Mouse (Mus musculus): ENCODE measurements at regions not wholly inside any gene's neighbourhood (a gene's known extent, or its start where the extent isn't known, plus 50 kb on each side); places are given as distances from the start of the nearest gene placed in this dataset.
"Not testable (repeated sequence)": the region's sequence is repeated elsewhere in the genome, so short reads cannot be mapped to it uniquely, and the experiment has no call there.

DNA sequence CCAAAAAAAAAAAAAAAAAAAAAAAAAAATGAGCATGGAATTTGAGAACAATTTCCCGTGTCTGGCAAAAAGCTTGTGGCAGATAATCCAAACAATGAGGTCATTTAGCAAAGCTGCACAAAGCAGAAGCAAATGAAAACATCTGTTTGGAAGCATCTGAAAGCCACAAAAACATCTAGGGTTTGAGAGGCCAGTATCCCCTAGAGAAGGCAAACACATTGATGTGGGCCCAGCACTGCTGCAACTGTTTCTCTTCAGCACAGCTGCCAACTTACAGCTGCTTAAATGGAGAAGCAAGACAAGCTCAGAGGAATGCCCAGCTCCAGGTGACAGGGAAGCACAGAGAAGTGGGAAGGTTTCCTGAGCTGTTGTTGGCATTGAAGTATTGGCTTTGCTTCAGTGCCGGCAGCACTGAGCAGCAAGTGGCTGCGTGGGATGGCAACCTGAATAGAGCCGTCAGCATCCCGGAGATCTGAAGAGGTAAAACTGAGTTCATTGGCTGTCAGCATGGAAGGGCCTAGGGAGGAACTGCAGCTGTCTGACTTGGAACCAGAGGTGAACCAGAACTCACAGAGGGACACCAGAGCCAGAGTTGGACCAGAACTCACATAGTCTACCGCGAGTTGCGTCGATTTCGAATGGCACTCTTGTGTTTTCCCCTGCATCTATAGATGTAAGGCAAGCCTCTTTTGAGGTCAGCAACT lies 193.8 kb upstream of the Gm17728 start:
- DNase-seq (ENCODE audit: low spot score in 2 of 2) = peak; percentile 34 to 42
- intact Hi-C loops (cut with DNase I) = no loop called here

- intact Hi-C loops (cut with DNase I) = no loop called here
- DNase-seq (ENCODE audit: low spot score in 2 of 2) = peak; percentile 30 to 52
These were observed 186.7 kb upstream of the Gm17728 start for GRCm38 (mm10) chr17:9235141-9235571.

- DNase-seq (ENCODE audit: low spot score in 2 of 2) = no peak
- intact Hi-C loops (cut with DNase I) = loop anchor here (10.0 kb wide), 1 partner anchor 84 kb away; no protein-coding TSS in a partner anchor
These were observed 163.2 kb upstream of the Gm17728 start for GRCm38 (mm10) chr17:9258646-9259170.

- intact Hi-C loops (cut with DNase I) = no loop called here
- no peak for DNase-seq (ENCODE audit: low spot score in 2 of 2)
These were observed 153.1 kb upstream of the Gm17728 start for GRCm38 (mm10) chr17:9268776-9269175.

- DNase-seq (ENCODE audit: low spot score in 2 of 2); intact Hi-C loops (cut with DNase I): not testable (repeated sequence)
These were observed 143.8 kb upstream of the Gm17728 start for GRCm38 (mm10) chr17:9278046-9278445.

DNA sequence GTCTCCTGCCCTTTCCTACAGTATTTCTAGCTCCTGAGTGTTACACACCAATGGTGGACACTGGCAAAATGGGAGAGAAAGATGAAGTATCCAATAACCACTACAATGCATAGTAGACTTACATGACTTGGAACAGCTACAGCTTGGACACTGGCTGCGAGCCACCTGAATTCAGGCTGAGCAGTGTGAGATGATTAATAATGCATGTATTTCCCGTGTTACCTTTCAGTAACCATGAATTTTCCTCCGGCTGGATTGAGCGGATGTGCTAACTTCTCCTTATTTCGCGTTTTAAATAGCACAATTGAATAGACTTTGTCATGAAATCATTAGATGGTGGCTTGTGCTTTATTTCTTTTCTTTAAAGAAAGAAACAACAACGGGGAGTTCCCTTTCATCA lies 142.4 kb upstream of the Gm17728 start:
- no peak for DNase-seq (ENCODE audit: low spot score in 2 of 2)
- intact Hi-C loops (cut with DNase I) = no loop called here

DNA sequence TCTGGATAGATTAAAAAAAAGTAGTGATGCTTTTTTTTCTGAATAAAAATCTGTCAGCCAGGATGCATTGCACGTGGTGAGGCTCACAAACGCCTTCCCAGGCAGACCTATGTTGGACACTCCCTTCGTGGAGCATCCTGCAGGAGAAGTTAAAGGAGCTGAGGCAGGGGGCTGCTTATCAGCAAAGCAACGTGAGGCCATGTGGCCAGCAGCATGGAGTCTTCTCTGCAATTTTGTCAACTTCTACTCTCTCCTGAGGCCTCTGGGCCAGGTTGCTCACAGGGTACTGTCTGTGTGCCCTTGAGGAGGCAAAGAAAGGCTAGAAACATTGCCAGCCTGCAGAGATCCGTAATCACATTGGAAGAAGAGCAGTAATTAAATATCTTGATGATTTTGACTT lies 140.0 kb upstream of the Gm17728 start:
- intact Hi-C loops (cut with DNase I) = no loop called here
- no peak for DNase-seq (ENCODE audit: low spot score in 2 of 2)

GRCm38 (mm10) chr17:9282333-9283176 lies 139.3 kb upstream of the Gm17728 start:
- no peak for DNase-seq (ENCODE audit: low spot score in 2 of 2)
- intact Hi-C loops (cut with DNase I) = no loop called here

GRCm38 (mm10) chr17:9286431-9286830 lies 135.4 kb upstream of the Gm17728 start:
- intact Hi-C loops (cut with DNase I) = no loop called here
- DNase-seq (ENCODE audit: low spot score in 2 of 2) = no peak

DNA sequence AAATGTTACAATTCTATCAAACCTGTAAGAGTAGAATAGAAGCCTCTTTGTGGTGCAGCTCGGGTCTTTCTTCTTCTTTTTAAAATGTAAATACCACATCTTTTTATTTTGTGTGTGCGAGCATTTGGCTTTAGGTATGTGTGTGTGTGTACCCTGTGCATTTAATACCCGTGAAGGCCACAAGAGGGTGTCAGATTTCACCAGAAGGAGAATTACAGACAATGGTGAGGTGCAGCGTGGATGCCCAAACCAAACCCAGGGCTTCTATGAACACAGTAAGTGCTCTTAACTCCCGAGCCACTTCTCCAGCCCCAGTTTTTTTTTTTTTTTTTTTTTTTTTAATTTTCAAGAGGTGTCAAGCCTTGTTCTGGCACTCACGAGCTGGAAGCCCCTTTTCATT lies 135.0 kb upstream of the Gm17728 start:
- DNase-seq (ENCODE audit: low spot score in 2 of 2) = no peak
- intact Hi-C loops (cut with DNase I) = no loop called here

DNA sequence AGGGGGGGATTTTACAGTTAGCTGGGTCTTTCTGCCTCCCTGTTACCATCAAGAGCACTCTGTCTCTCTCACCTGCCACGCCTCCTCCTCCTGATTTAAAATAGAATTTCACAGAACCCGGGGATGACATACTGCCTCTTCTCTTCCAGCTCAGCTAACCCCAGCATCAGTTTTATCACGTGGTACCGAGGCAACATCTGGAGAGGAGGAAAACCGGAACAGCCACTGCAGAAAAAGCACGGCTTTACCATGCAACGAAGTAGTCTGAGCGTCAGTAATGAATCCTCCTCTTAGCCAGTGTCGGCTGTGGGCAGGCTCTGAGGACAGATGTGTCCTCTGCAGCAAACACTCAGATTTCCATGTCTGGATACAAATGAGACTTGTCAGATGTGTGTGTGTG lies 134.2 kb upstream of the Gm17728 start:
- intact Hi-C loops (cut with DNase I) = no loop called here
- peak; percentile 8 to 9 for DNase-seq (ENCODE audit: low spot score in 2 of 2)

GRCm38 (mm10) chr17:9291601-9292000 lies 130.3 kb upstream of the Gm17728 start:
- intact Hi-C loops (cut with DNase I) = loop anchor here (10.0 kb wide), 1 partner anchor 1023 kb away; the partner anchor contains the start of gene Qk
- no peak for DNase-seq (ENCODE audit: low spot score in 2 of 2)

- peak; percentile 36 to 51 for DNase-seq (ENCODE audit: low spot score in 2 of 2)
- intact Hi-C loops (cut with DNase I) = loop anchor here (10.0 kb wide), 1 partner anchor 1023 kb away; the partner anchor contains the start of gene Qk
These were observed 129.6 kb upstream of the Gm17728 start for GRCm38 (mm10) chr17:9292296-9292695.

DNA sequence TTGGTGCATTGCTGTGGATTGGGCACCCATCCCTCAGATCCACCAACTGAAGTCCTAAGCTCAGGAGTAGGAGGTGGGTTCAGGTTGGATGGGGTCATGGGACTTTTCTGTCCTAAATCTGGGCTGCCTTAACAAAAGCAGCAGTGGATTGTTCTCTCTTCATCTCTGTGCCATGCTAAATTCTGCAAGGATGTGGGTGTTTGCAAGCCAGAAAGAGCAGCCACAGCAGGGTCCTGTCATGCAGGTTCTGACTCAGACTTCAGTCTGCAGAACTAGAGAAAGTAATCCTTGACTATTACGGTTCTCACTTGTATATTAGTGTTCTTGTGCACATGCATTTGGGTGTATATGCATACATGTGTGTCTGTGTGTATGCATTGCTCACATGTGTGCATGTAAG lies 125.5 kb upstream of the Gm17728 start:
- peak; percentile 16 to 17 for DNase-seq (ENCODE audit: low spot score in 2 of 2)
- intact Hi-C loops (cut with DNase I) = loop anchor here (10.0 kb wide), 1 partner anchor 1018 kb away; the partner anchor contains the start of gene Qk

GRCm38 (mm10) chr17:9298231-9298630 lies 123.6 kb upstream of the Gm17728 start:
- no peak for DNase-seq (ENCODE audit: low spot score in 2 of 2)
- intact Hi-C loops (cut with DNase I) = loop anchor here (10.0 kb wide), 1 partner anchor 1017 kb away; the partner anchor contains the start of gene Qk

DNA sequence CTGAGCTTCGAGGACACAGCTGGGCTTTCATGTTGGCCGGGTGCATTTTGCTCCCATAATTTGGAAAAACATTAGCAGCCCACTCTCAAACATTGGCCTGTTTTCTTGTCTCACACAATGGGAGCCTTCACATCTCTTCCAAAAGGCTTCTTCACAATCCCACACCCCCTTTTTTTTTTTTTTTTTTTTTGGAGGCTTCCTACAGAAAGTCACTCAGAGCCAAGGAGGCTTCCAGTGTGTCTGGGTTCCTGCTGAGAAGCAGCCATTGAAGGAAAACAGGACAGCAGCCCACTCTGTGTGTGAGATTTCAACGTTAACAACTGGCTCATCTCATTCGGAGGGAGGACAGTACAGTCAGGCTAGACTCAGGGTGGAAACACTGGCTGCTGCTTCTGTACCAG lies 120.8 kb upstream of the Gm17728 start:
- DNase-seq (ENCODE audit: low spot score in 2 of 2) = peak; percentile 38 to 55
- intact Hi-C loops (cut with DNase I) = no loop called here

DNA sequence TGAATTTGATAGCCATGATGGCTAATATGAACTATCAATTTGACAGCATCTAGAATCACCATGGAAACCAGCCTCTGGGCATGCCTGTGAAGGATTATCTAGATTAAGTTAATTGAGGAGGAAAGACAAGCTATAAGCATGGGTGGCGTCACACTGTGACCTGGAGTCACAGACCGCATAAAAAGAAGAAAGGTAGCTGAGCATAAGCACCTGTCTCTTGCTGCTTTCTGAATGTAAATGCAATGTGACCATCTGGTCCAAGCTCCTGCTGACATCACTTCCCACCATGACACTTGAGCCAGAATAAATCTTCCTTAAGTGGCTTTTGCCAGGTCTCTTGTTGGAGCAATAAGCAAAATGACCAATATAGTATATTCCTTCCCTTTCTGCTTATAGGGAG lies 113.4 kb upstream of the Gm17728 start:
- intact Hi-C loops (cut with DNase I) = no loop called here
- DNase-seq (ENCODE audit: low spot score in 2 of 2) = no peak

GRCm38 (mm10) chr17:9322772-9323171 lies 99.1 kb upstream of the Gm17728 start:
- no peak for DNase-seq (ENCODE audit: low spot score in 2 of 2)
- intact Hi-C loops (cut with DNase I) = no loop called here

DNA sequence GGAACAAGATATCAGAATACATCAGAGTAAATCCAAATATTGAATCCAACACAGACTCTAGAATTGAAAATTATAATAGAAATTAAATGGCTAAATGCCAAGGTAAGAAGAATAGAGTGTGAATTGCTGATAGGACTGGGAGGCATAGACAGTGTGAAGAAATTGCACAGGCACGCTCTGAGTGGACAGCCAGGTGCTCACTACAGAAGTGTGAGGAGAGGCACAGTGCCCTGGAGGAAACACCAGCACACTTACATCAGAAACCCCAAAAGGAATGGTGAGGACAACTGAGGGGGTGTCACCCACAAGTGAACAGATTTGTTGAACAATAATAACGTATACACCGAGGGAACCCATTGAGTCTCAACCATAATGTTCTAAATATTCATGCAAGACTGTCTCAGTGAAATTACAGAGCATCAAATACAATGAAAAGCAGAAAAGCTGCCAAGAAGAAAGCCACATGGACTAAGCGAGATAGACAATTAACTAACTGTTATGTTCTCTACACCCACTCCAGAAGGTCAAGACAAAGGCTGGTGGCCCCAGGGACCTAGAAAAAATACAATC lies 92.9 kb upstream of the Gm17728 start:
- intact Hi-C loops (cut with DNase I) = no loop called here
- DNase-seq (ENCODE audit: low spot score in 2 of 2) = no peak

DNA sequence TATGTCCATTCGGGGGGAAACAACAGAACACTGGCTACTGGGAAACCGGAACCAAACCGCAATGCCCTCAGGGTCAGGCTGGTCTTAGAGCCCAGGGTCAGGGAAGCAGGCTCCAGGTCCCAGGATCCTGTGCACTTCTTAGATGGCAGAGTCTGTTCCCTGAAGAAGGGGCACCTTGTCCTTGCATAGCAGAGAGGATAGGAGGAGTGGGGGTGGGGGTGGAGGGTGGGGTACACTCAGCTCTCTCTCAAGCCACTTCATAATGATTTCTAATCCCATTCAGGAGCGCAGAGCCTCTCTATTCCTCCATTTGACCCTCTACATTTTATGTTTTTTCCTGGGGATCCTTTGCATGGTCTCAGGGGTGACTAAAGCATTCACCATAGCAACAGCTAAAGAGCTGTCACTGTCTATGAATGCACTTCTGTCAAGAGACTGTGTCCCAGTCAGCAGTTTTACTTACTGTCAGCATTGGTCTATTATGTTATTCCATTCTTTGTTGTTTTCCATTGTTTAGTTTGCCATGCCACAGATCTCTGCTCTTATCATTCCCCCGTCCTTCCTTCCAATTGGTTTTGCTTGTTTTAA lies 64.2 kb upstream of the Gm17728 start:
- intact Hi-C loops (cut with DNase I) = no loop called here
- no peak for DNase-seq (ENCODE audit: low spot score in 2 of 2)

Data from left cerebral cortex, postnatal 36 days (tissue).